Mouse (Mus musculus): ENCODE results near the gene Tbc1d2.

DNA sequence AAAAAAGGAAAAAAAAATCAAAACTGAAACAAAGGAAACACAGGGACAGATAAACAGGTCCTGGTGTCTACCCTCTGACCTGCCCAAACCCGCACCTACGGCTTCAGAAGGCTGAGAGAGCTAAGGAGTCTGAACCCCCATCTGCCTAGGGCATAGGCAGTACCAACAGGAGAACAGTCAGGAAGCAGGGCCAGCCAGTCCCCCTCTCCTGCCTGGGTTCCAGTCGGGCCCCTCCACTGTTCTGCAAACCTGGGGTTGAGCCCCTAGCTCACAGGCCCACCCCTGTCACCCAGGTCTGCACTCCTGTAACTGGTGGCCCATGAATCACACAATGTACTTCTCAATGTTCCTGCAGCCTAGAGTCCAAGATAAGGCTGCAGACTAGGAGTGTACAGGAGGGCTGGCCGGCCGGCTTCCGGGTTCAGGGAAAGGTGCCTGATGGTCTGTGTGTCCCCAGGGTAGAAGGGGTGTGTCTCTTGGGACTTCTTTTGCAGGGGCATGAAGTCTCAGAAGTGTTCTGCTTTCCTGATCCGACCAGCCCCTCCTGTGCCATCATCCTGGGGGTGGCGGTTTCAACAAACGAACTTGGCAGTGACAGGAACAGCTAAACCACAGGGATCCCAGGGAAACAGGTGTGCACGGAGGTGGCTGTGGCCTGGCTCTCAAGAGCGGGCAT, 52.6 kb downstream of the Tbc1d2 start:
- TF ChIP-seq CTCF (IDR thresholded peaks at IDR 0.05) = no peak
- no peak for TF ChIP-seq POLR2A (IDR thresholded peaks at IDR 0.05; ENCODE audit: insufficient read depth, low read depth, low read length)
